Mouse (Mus musculus) testis, postnatal 14 days (tissue): ENCODE data around the gene Spata19.

Experiments used
- DNase-seq: peaks from one replicate; pipeline ENCODE4 v3.0.0; 2021; ENCODE audit warnings: low spot score

Spata19 gene

GRCm38 (mm10) chr9:27396500-27396899, at the start of gene Spata19:
Gene Spata19, plus strand, starts transcription at chr9:27396800.
- DNase-seq = no peak

GRCm38 (mm10) chr9:27353082-27353481, 43.5 kb upstream of the Spata19 start:
- no peak for DNase-seq

GRCm38 (mm10) chr9:27357893-27358292, 38.7 kb upstream of the Spata19 start:
- no peak for DNase-seq

GRCm38 (mm10) chr9:27367231-27367630, 29.4 kb upstream of the Spata19 start:
- DNase-seq = no peak

GRCm38 (mm10) chr9:27369108-27369507, 27.5 kb upstream of the Spata19 start:
- DNase-seq = no peak

GRCm38 (mm10) chr9:27375746-27376145, 20.9 kb upstream of the Spata19 start:
- DNase-seq = no peak

GRCm38 (mm10) chr9:27386951-27387350, 9.6 kb upstream of the Spata19 start:
- DNase-seq = no peak

- DNase-seq = no peak
Observed at GRCm38 (mm10) chr9:27401169-27401568, 4.6 kb downstream of the Spata19 start.

GRCm38 (mm10) chr9:27409733-27410132, 13.1 kb downstream of the Spata19 start:
- no peak for DNase-seq

- DNase-seq = peak; percentile 30
Observed at GRCm38 (mm10) chr9:27414058-27414460, 17.5 kb downstream of the Spata19 start.

- DNase-seq = no peak
Observed at GRCm38 (mm10) chr9:27424511-27424910, 27.9 kb downstream of the Spata19 start.

GRCm38 (mm10) chr9:27428552-27428951, 32.0 kb downstream of the Spata19 start:
- DNase-seq = no peak

GRCm38 (mm10) chr9:27433301-27433700, 36.7 kb downstream of the Spata19 start:
- no peak for DNase-seq

GRCm38 (mm10) chr9:27435936-27436335, 39.3 kb downstream of the Spata19 start:
- DNase-seq = no peak

GRCm38 (mm10) chr9:27437391-27438061, 40.9 kb downstream of the Spata19 start:
- no peak for DNase-seq

- no peak for DNase-seq
Observed at GRCm38 (mm10) chr9:27449780-27450422, 53.3 kb downstream of the Spata19 start.
